Mouse (Mus musculus) forebrain, embryonic 14.5 days (tissue): ENCODE measurements around the gene C1qtnf2. TPM values are rescaled to one million over a fixed set of nuclear protein-coding genes. Genes with fewer than 3 reads are reported as not detected.

Experiments
- ATAC-seq: fragments of 200-750 bp; cut with Nextera tagmentation; 2 replicates; pipeline ENCODE4 v1.8.0; 2017; ENCODE audit warnings: mild to moderate bottlenecking, moderate library complexity
- DNase-seq: peaks from one replicate; pipeline ENCODE4 v3.0.0-alpha.2; 2015; ENCODE audit warnings: low spot score
- H3K27ac ChIP-seq: fragments of 300-500 bp; sonication (generic); 2 replicates; pipeline ENCODE4 v1.5.1; 2014; ENCODE audit warnings: low read depth, mild to moderate bottlenecking, control low read depth, low read length, moderate library complexity
- H3K27me3 ChIP-seq: fragments of 300-500 bp; sonication (generic); replicated peaks from 2 replicates; pipeline ENCODE4 v1.6.1; 2014; ENCODE audit warnings: low read length, control low read depth, mixed read lengths; ENCODE audit not compliant: control insufficient read depth, insufficient read depth
- H3K36me3 ChIP-seq: fragments of 300-500 bp; sonication (generic); 2 replicates; pipeline ENCODE4 v1.6.1; 2014; ENCODE audit warnings: low read length, control low read depth; ENCODE audit not compliant: control insufficient read depth, insufficient read depth
- H3K4me1 ChIP-seq: fragments of 300-500 bp; sonication (generic); 2 replicates; pipeline ENCODE4 v1.6.1; 2014; ENCODE audit warnings: antibody characterized with exemption, low read length, control low read depth; ENCODE audit not compliant: control insufficient read depth, insufficient read depth
- H3K4me2 ChIP-seq: fragments of 300-500 bp; sonication (generic); 2 replicates; pipeline ENCODE4 v1.6.1; 2014; ENCODE audit warnings: mild to moderate bottlenecking, control low read depth, low read length
- H3K4me3 ChIP-seq: fragments of 300-500 bp; sonication (generic); 2 replicates; pipeline ENCODE4 v1.5.1; 2014; ENCODE audit warnings: low read depth, low read length, control low read depth
- H3K9ac ChIP-seq: fragments of 300-500 bp; sonication (generic); 2 replicates; pipeline ENCODE4 v1.6.1; 2014; ENCODE audit warnings: mild to moderate bottlenecking, low read length, control low read depth, moderate library complexity
- H3K9me3 ChIP-seq: fragments of 300-500 bp; sonication (generic); replicated peaks from 2 replicates; pipeline ENCODE4 v1.6.1; 2016; ENCODE audit warnings: low read length, control low read depth, mixed read lengths; ENCODE audit not compliant: control insufficient read depth
- WGBS: fragments of 180-500 bp; shearing (Covaris S2); extraction: QIAGEN DNeasy Blood & Tissue Kit; methylation state at CpG from one replicate; pipeline ENCODE4 v1.1.7; 2014; 5-methylcytosine and 5-hydroxymethylcytosine counted together
- polyA plus RNA-seq: library from polyadenylated mRNA; unstranded; fragments of >200 nt; fragmentation: Nextera tagmentation; extraction: Ambion mirVana; gene quantifications from 2 replicates; pipeline ENCODE4 v1.2.1, GENCODE M21; 2014

The C1qtnf2 gene
- polyA plus RNA-seq = 5.6 and 8.7 TPM in 2 replicates

DNA sequence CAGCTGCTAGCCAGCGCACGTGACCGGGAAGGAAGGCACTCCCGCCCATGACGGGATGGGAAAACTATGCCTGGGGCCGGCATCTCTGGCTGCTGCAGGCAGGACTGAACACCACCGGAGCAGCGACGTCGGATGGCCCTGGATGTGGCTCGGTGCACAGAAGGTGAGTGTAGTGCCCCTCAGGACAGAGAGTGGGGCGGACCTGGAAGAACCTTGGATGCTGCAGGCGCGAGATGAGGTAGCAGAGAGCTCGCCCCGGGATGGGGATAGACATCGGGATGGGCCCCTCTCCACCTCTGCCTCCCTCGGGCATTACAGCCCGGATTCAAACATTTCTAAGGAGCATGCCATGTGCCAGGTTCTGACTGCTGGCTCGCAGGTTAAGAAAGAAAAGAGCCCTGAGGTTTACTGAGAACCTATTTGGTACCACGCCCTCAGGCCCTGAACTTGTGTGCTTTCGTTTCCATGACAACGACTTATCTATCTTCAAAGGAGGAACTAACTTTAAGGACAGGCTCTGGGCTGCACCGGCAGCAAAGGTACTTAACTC lies at the start of gene C1qtnf2:
Gene C1qtnf2, plus strand, starts transcription at position 52 of the 550 bp plus-strand sequence.
- DNase-seq (peak; percentile 46), ATAC-seq (peak; percentile 78)
- H3K36me3 ChIP-seq = no peaks in the 10 kb centered on the region
- peak within 1 kb of the TSS; percentile 59 for H3K4me2 ChIP-seq
- H3K4me3 ChIP-seq = peak within 1 kb of the TSS; percentile 27
- H3K4me1 ChIP-seq = peaks cover 5% of the 10 kb centered on the region; the same call in 1 of the 2 replicates
- no peaks in the 10 kb centered on the region for H3K27me3 ChIP-seq
- H3K9ac ChIP-seq = peak within 1 kb of the TSS; percentile 60
- H3K9me3 ChIP-seq = no peaks in the 10 kb centered on the region
- no peak within 1 kb of the TSS for H3K27ac ChIP-seq
- 2% methylated on average over 24 of the region's 24 CpGs for WGBS

DNA sequence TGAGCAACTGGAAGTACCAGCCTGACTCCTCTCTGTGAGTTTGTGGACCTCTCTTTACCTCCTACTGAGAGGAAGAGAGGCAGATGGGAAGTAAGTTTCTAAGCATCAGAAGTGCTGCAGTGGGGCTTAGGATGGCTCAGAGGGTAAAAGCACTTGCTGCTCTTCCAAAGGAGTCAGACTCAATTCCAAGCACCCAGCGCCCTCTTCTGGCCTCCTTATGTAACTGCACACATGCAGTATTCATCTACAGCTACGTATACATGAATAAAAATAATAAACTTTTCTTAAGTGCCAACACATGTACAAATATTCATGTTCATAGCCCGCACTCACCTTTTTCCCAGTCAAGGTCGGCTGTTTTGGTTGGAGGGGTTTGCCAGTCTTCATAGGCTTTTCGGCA lies 49.7 kb upstream of the C1qtnf2 start:
- Histone ChIP-seq H3K9me3 (no peaks in the 10 kb centered on the region), H3K4me1 (no peaks in the 10 kb centered on the region), H3K9ac (no peak overlapping the region), H3K27me3 (no peaks in the 10 kb centered on the region), H3K27ac (no peak overlapping the region), H3K4me3 (no peak overlapping the region), H3K36me3 (no peaks in the 10 kb centered on the region), H3K4me2 (no peak overlapping the region)
- no peak for DNase-seq
- ATAC-seq = no peak
- WGBS = 77% methylated on average over 5 of the region's 5 CpGs

DNA sequence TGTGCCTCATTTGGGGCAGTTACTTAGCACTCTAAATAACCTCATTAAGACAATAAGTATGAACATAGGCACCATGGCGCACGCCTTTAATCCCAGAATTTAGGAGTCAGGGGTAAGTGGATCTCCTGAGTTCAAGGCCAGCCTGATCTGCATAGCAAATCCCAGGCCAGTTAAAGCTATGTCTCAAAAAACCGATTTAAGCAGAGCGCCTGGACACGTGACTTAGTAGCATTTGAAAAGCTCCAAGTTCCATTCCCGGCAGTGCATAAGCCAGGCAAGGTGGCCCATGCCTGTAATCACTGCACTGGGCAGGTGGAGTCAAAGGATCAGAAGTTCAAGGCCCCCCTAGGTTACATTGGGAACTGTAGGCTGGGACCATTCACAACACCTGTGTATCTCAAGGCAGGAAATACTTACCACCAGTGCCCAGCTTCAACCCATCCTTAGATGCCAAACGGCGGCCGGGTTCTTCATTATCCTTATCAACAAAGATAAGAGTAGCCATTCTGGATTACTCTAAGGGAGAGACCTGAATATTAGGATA lies 48.8 kb upstream of the C1qtnf2 start:
- DNase-seq = no peak
- Histone ChIP-seq H3K9me3 (no peaks in the 10 kb centered on the region), H3K27me3 (no peaks in the 10 kb centered on the region), H3K36me3 (no peaks in the 10 kb centered on the region), H3K9ac (no peak overlapping the region), H3K4me2 (no peak overlapping the region), H3K4me1 (no peaks in the 10 kb centered on the region), H3K27ac (no peak overlapping the region), H3K4me3 (no peak overlapping the region; the same call in 1 of the 2 replicates)
- no peak for ATAC-seq
- WGBS = 94% methylated on average over 9 of the region's 9 CpGs

DNA sequence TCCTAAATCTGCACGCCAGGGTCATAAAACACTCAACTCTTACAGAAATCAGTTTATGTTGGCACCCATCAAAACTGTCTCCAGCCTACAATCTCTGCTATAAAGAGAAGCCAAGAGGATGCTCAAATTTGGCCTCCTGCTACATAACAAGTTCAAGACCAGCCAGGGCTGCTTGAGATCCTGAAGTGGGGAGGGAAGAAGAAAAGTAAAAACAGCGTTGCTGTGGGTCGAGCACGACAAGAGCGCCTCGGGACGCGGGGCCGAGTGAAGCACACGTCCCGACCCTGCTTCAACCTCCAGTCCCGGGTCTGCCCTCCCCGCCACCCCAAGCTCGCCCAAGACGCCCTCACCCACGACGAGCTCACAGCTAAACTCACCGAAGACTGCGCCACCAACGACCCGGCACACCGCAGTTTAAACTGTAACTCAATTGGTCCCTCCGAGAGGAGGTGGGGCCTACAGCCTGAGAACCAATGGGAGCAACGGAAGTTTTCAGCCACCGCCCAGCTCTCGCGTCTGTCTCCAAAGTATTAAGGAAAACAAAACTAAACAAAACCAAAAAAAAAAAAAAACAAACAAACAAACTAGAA lies 48.2 kb upstream of the C1qtnf2 start, which contains the start of gene Pttg1:
Gene Pttg1, minus strand, starts transcription at position 428 of the 590 bp plus-strand sequence.
- 3% methylated on average over 27 of the region's 27 CpGs for WGBS
- no peaks in the 10 kb centered on the region for H3K4me1 ChIP-seq
- DNase-seq = peak; percentile 87
- no peaks in the 10 kb centered on the region for H3K9me3 ChIP-seq
- H3K9ac ChIP-seq = peak within 1 kb of the TSS; percentile 55
- no peak within 1 kb of the TSS for H3K27ac ChIP-seq
- no peaks in the 10 kb centered on the region for H3K27me3 ChIP-seq
- peak within 1 kb of the TSS; percentile 46 for H3K4me3 ChIP-seq
- no peaks in the 10 kb centered on the region for H3K36me3 ChIP-seq
- H3K4me2 ChIP-seq = peak within 1 kb of the TSS; percentile 57
- peak; percentile 98 for ATAC-seq

DNA sequence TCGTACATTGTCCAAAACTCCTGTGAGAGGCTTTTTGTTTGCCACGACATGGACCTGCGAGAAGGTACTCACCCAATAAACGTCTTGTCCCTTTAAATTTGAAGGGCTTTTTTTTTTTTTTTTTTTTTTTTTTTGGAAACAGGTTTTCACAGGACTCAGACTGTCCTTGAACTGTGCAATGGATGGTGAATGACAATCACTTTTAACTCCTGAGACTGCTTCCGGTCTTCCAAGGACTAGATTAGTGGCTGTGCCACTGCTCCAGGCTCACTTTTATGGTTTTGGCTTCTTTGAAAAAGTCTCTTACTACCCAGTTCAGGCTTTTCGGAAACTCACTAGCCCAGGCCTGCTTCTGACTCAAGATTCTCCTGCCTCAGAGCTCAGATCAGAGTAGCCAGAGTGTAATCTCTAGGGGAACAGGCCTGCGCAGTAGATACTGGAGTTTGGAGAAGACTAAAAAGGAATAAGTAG lies 47.6 kb upstream of the C1qtnf2 start:
- no peaks in the 10 kb centered on the region for H3K27me3 ChIP-seq
- H3K4me1 ChIP-seq = no peaks in the 10 kb centered on the region
- peak overlapping the region; percentile 57 for H3K4me2 ChIP-seq
- H3K9ac ChIP-seq = no peak overlapping the region
- no peak overlapping the region for H3K27ac ChIP-seq
- H3K9me3 ChIP-seq = no peaks in the 10 kb centered on the region
- no peak for DNase-seq
- no peaks in the 10 kb centered on the region for H3K36me3 ChIP-seq
- peak overlapping the region; percentile 46 for H3K4me3 ChIP-seq
- 16% methylated on average over 7 of the region's 7 CpGs for WGBS
- ATAC-seq = peak; percentile 58; the same call in 1 of the 2 replicates

DNA sequence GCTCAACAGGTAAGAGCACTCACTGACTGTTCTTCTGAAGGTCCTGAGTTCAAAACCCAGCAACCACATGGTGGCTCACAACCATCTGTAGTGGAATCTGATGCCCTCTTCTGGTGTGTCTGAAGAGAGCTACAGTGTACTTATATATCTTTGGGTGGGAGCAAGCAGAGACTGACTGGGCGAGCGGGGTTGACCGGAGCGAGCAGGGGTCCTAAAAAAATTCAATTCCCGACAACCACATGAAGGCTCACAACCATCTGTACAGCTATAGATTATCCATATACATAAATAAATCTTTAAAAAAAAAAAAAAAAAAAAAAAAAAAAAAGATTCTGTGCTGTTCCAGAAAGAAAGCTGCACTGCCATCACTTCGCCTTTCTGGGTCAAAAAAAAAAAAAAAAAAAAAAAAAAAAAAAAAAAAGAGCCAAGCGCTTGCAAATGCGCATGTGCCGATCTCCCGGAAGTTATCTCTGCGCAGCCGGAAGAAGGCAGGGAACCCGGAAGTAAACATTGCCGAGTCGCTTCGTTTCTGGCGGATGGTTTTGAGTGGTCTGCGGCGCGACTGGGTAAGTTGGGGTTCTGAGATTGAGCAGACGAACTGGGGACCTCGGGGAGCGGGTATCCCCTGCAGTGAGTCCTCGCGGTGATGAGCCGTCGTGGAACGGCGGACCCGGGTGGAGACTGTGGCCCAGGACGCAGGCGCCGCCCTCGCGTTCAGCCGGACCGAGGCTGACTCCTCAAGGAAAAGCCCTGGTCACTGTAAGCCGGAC lies 40.6 kb upstream of the C1qtnf2 start, which contains the start of gene Slu7:
Gene Slu7, plus strand, starts transcription at position 491 of the 770 bp plus-strand sequence.
- peak within 1 kb of the TSS; percentile 78 for H3K4me2 ChIP-seq
- peak within 1 kb of the TSS; percentile 80 for H3K9ac ChIP-seq
- no peaks in the 10 kb centered on the region for H3K9me3 ChIP-seq
- peaks cover 13% of the 10 kb centered on the region for H3K36me3 ChIP-seq
- peaks cover 4% of the 10 kb centered on the region; the same call in 1 of the 2 replicates for H3K4me1 ChIP-seq
- no peaks in the 10 kb centered on the region for H3K27me3 ChIP-seq
- WGBS = 8% methylated on average over 38 of the region's 38 CpGs
- peak within 1 kb of the TSS; percentile 86 for H3K4me3 ChIP-seq
- peak; percentile 95 for ATAC-seq
- peak; percentile 94 for DNase-seq
- H3K27ac ChIP-seq = no peak within 1 kb of the TSS

DNA sequence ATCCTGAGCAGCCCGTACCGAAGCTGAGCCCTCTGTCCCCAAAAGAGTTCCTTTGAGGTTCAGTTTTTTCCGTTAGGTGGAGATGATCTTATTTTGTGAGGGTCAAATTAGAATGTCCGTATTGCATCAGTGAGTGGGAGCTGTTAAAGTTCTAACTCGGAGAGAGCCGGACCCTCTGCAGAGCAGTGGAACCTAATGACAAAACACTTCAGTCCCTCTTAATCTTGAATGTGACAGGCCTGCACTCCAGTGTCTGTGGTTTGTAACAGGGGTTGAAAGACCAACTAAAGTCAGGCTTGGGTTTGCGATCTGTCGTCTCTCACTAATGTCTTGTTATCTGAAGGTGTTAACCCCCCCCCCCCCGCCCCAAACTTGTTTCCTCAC lies 40.1 kb upstream of the C1qtnf2 start:
- ATAC-seq (peak; percentile 62), DNase-seq (no peak)
- Histone ChIP-seq H3K9ac (peak overlapping the region; percentile 80), H3K36me3 (peaks cover 19% of the 10 kb centered on the region), H3K4me1 (peaks cover 4% of the 10 kb centered on the region; the same call in 1 of the 2 replicates), H3K9me3 (no peaks in the 10 kb centered on the region), H3K27me3 (no peaks in the 10 kb centered on the region), H3K27ac (no peak overlapping the region), H3K4me2 (peak overlapping the region; percentile 78), H3K4me3 (peak overlapping the region; percentile 86)
- 4% methylated on average over 9 of the region's 9 CpGs for WGBS

DNA sequence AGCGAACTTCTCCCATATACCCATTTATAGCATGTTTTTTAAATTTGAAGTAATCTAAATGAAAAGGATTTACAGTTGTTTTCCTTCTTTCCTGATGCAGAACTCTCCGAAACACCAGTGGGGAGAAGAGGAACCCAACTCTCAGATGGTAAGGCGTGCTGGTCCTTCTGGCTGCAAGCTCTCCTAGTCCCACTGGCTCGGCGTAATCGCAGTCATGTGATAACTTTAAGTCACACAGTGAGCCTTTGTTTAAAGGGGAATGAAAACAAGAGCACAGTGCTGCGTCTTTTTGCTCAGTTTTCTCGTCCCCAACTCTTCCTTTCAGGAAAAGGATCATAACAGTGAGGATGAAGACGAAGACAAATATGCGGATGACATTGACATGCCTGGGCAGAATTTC lies 33.0 kb upstream of the C1qtnf2 start:
- no peak overlapping the region for H3K9ac ChIP-seq
- no peak for ATAC-seq
- H3K9me3 ChIP-seq = no peaks in the 10 kb centered on the region
- no peak overlapping the region for H3K27ac ChIP-seq
- H3K4me3 ChIP-seq = no peak overlapping the region
- H3K4me1 ChIP-seq = no peaks in the 10 kb centered on the region
- 93% methylated on average over 10 of the region's 10 CpGs for WGBS
- H3K36me3 ChIP-seq = peaks cover 88% of the 10 kb centered on the region
- H3K27me3 ChIP-seq = no peaks in the 10 kb centered on the region
- no peak overlapping the region for H3K4me2 ChIP-seq
- DNase-seq = no peak
